Mouse (Mus musculus): ENCODE measurements around the gene Palld. TPM values are rescaled to one million over a fixed set of nuclear protein-coding genes. Genes with fewer than 3 reads are reported as not detected.

Gene Palld
- polyA plus RNA-seq, 1 experiment, result 0.02 TPM

DNA sequence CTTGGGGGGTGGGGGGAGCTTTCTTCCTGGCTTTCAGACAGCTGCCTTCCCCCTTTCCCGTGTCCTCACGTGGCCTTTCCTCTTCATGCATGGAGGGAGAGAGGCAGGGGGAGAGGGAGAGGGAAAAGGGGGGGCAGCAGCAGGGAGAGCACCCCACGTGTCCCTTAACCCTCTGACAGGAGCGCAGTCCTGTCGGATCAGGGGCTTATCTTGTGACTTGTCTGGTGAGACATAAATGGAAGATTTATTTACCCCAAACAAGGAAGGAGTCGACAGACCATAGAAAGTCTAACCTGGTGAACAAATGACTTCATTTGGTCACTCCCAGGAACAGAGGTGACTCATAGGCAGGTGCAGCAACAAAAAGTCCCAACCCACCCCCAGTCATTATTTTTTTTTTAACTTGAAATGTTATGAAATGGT is 427.2 kb downstream of the Palld start:
- H3K9me3 ChIP-seq (ENCODE audit: control insufficient read depth, low read length), result no peaks in the 10 kb centered on the region
- H3K36me3 ChIP-seq (ENCODE audit: control insufficient read depth), result no peaks in the 10 kb centered on the region
- no peaks in the 10 kb centered on the region for H3K4me1 ChIP-seq (ENCODE audit: control insufficient read depth)
- no peaks in the 10 kb centered on the region for H3K27me3 ChIP-seq (ENCODE audit: control insufficient read depth)
- TF ChIP-seq TAL1 (IDR thresholded peaks at IDR 0.05; ENCODE audit: low read length) (no peak), GATA1 (IDR thresholded peaks at IDR 0.05; ENCODE audit: low read length) (no peak)
- no peak overlapping the region for H3K4me3 ChIP-seq (replicated peaks)

DNA sequence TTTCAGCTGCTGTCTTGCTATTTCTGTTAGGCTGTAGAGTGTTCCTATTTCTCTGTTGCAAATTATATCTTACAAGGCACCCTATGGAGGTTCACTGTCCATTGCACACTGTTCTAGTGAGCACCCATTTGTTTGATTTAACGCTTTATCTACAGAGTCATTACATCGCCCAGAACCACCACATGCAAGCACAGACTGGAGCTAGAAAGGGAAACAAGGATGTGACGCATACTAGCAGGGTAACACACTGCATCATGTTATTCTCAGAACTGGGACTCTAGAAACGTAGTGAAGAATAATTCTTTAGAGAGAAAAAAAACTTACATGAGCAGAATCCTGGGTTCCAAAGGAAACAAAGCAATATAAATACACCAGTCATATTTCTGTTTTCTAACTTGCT is 432.3 kb downstream of the Palld start:
- no peaks in the 10 kb centered on the region for H3K27me3 ChIP-seq (ENCODE audit: control insufficient read depth)
- no peak overlapping the region for H3K4me3 ChIP-seq (replicated peaks)
- TF ChIP-seq GATA1 (IDR thresholded peaks at IDR 0.05; ENCODE audit: low read length) (no peak), TAL1 (IDR thresholded peaks at IDR 0.05; ENCODE audit: low read length) (no peak)
- no peaks in the 10 kb centered on the region for H3K4me1 ChIP-seq (ENCODE audit: control insufficient read depth)
- no peaks in the 10 kb centered on the region for H3K9me3 ChIP-seq (ENCODE audit: control insufficient read depth, low read length)
- no peaks in the 10 kb centered on the region for H3K36me3 ChIP-seq (ENCODE audit: control insufficient read depth)

DNA sequence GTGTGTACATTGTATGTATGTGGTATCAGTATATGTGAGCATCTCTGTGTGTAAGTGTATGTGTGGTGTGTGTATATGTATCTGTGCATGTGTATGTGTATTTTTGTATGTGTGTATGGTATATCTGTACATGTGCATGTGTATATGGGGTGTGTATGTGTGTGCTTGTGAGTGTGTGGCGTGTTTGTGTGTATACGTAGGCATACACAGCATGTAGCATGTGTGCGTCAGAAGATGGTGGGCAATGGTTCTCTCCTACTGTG is 435.0 kb downstream of the Palld start:
- H3K4me1 ChIP-seq (ENCODE audit: control insufficient read depth), result no peaks in the 10 kb centered on the region
- H3K36me3 ChIP-seq (ENCODE audit: control insufficient read depth), result no peaks in the 10 kb centered on the region
- no peak overlapping the region for H3K4me3 ChIP-seq (replicated peaks)
- TF ChIP-seq GATA1 (IDR thresholded peaks at IDR 0.05; ENCODE audit: low read length) (no peak), TAL1 (IDR thresholded peaks at IDR 0.05; ENCODE audit: low read length) (no peak)
- H3K27me3 ChIP-seq (ENCODE audit: control insufficient read depth), result no peaks in the 10 kb centered on the region
- no peaks in the 10 kb centered on the region for H3K9me3 ChIP-seq (ENCODE audit: control insufficient read depth, low read length)

DNA sequence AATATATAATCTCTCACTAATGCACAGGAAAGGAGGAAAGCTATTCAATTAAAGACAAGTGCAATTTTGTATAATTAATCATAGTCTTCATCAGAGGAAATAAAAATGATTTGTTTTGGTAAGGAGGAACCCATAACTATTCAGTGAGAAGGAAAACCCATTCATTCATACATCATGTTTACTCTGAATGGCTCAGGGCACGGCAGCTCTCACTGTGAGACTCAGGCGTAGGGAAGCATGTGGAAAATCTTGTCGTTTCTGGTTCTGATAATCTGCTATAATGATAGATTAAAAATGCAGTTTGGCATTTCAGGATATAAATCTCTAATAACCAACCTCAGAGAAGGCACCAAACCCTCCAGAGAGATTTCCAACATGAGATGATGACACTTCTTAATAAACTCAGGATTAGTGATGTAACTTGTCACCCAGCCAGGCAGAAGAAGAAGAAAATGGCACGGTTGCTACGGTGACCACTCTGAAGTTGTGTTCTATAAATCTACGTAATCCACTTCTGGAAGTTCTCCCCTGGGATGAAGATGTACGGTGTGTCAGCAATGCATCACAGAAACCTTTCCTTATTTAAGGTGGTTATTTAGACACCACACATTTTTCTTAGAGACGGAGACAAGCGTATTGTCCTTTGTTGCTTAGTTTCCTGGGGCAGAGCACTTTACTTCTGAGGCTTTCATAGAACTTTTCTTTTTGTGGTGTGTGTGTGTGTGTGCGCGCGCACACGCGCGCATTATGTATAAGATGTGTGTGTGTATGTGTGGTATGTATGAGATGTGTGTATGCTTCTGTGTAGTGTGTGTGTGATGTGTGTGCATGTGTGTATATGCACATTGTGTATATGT is 435.6 kb downstream of the Palld start:
- TF ChIP-seq TAL1 (IDR thresholded peaks at IDR 0.05; ENCODE audit: low read length) (no peak), GATA1 (IDR thresholded peaks at IDR 0.05; ENCODE audit: low read length) (no peak)

DNA sequence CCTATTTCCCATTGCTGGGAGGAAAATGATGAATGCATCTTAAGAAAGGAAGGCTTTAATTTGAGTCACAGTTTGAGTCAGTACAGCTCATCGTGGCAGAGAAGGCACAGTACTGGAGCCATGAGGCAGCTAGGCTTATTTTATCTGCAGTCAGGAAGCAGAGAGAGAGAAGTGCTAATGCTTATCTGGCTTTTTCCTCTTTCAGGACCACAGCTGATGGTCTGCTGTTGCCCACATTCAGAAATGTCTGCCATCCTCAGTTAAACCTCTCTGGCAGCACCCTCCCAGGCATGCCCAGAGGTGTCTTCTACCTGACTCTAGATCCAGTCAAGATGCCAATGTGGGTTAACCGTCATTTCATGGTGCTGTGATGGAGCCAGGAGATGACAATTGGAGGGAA is 438.1 kb downstream of the Palld start:
- TF ChIP-seq GATA1 (IDR thresholded peaks at IDR 0.05; ENCODE audit: low read length), result no peak
- TF ChIP-seq TAL1 (IDR thresholded peaks at IDR 0.05; ENCODE audit: low read length), result no peak

More for the DNA sequence above, 435.6 kb downstream of the Palld start:
- Histone ChIP-seq H3K36me3 (ENCODE audit: control insufficient read depth) (no peaks in the 10 kb centered on the region), H3K4me1 (ENCODE audit: control insufficient read depth) (no peaks in the 10 kb centered on the region), H3K27me3 (ENCODE audit: control insufficient read depth) (no peaks in the 10 kb centered on the region), H3K4me3 (replicated peaks) (no peak overlapping the region), H3K9me3 (ENCODE audit: control insufficient read depth, low read length) (no peaks in the 10 kb centered on the region)

DNA sequence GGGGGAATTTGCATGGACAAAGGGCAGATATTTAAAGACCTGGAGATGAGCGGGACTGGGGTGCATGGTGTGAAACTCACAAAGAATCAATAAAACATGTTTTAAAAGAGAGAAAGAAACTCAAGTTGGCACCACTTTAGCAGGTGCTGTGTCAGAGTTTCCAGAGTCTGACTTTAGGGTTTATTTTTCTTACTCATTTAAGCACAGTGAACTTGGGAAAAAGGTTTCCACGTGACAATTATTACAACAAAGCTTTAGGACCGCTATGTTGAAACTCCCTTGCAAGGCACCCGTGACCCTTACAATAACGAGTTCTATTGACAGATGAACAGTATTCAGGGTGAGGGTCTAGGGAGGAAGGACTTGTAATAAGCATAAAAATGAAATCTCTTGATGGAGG is 440.3 kb downstream of the Palld start:
- H3K4me3 ChIP-seq (replicated peaks), result no peak overlapping the region
- no peaks in the 10 kb centered on the region for H3K9me3 ChIP-seq (ENCODE audit: control insufficient read depth, low read length)
- no peaks in the 10 kb centered on the region for H3K27me3 ChIP-seq (ENCODE audit: control insufficient read depth)
- H3K4me1 ChIP-seq (ENCODE audit: control insufficient read depth), result no peaks in the 10 kb centered on the region
- TF ChIP-seq GATA1 (IDR thresholded peaks at IDR 0.05; ENCODE audit: low read length) (no peak), TAL1 (IDR thresholded peaks at IDR 0.05; ENCODE audit: low read length) (no peak)
- H3K36me3 ChIP-seq (ENCODE audit: control insufficient read depth), result no peaks in the 10 kb centered on the region

More for the DNA sequence above, 438.1 kb downstream of the Palld start:
- H3K4me1 ChIP-seq (ENCODE audit: control insufficient read depth), result no peaks in the 10 kb centered on the region
- H3K9me3 ChIP-seq (ENCODE audit: control insufficient read depth, low read length), result no peaks in the 10 kb centered on the region
- no peaks in the 10 kb centered on the region for H3K27me3 ChIP-seq (ENCODE audit: control insufficient read depth)
- H3K36me3 ChIP-seq (ENCODE audit: control insufficient read depth), result no peaks in the 10 kb centered on the region
- H3K4me3 ChIP-seq (replicated peaks), result no peak overlapping the region

Other genes starting within 250 kb of the Palld start
- gene Ddx60, start 25.4 kb upstream of the Palld start, polyA plus RNA-seq (2012), result not detected in 2 replicates
- gene Anxa10, start 220.5 kb upstream of the Palld start, polyA plus RNA-seq (2012), result not detected in 2 replicates